Mouse (Mus musculus) MEL (cell line): ENCODE measurements around the gene Tnfaip1. TPM values are rescaled to one million over a fixed set of nuclear protein-coding genes. Genes with fewer than 3 reads are reported as not detected.
A peak's percentile ranks its signal among the peaks of the same experiment; 100 is the strongest.

Experiments
- DNase-seq: peaks from one replicate; pipeline ENCODE4 v3.0.0; 2011; ENCODE audit warnings: low read depth, low spot score
- H3K27ac ChIP-seq: 2 replicates; pipeline ENCODE4 v1.5.1; 2012; ENCODE audit warnings: low read depth, mild to moderate bottlenecking, control low read depth, low read length, moderate library complexity; ENCODE audit not compliant: control insufficient read depth
- H3K27me3 ChIP-seq, 2 experiments: fragments of 150-350 bp in 1 of 2; sonication (generic) in 1 of 2; 2 replicates each; pipeline ENCODE4 v1.6.1; 2012; ENCODE audit warnings: low read length in 2 of 2, mild to moderate bottlenecking in 2 of 2, improper control_type of control experiment in 1 of 2, moderate library complexity in 1 of 2; ENCODE audit not compliant: insufficient read depth in 2 of 2, control insufficient read depth in 1 of 2
- H3K36me3 ChIP-seq, 2 experiments: 2 replicates each; pipeline ENCODE4 v1.6.1; 2012 to 2014; ENCODE audit warnings: low read length in 2 of 2, improper control_type of control experiment in 1 of 2, inconsistent platforms in 1 of 2, mild to moderate bottlenecking in 1 of 2; ENCODE audit not compliant: insufficient read depth in 2 of 2, control insufficient read depth in 1 of 2
- H3K4me1 ChIP-seq, 2 experiments: fragments of 150-350 bp in 1 of 2; sonication (generic) in 1 of 2; 2 replicates each; pipeline ENCODE4 v1.6.1; 2012; ENCODE audit warnings: low read length in 2 of 2, improper control_type of control experiment in 1 of 2, mild to moderate bottlenecking in 1 of 2; ENCODE audit not compliant: insufficient read depth in 2 of 2, control insufficient read depth in 1 of 2
- H3K4me3 ChIP-seq, 2 experiments: fragments of 150-350 bp in 1 of 2; sonication (generic) in 1 of 2; 2 replicates each; pipeline ENCODE4 v1.5.1; 2012; ENCODE audit warnings: low read depth in 2 of 2, low read length in 2 of 2, mild to moderate bottlenecking in 2 of 2, moderate library complexity in 2 of 2, control low read depth in 1 of 2, improper control_type of control experiment in 1 of 2; ENCODE audit not compliant: control insufficient read depth in 1 of 2, insufficient read depth in 1 of 2
- H3K79me2 ChIP-seq: 2 replicates; pipeline ENCODE4 v1.6.1; 2012; ENCODE audit warnings: mild to moderate bottlenecking, low read length, moderate library complexity; ENCODE audit not compliant: control insufficient read depth, poor library complexity, insufficient read depth
- H3K9ac ChIP-seq: 2 replicates; pipeline ENCODE4 v1.6.1; 2012; ENCODE audit warnings: low read depth, mild to moderate bottlenecking, control low read depth, low read length, moderate library complexity; ENCODE audit not compliant: control insufficient read depth, poor library complexity, severe bottlenecking
- H3K9me3 ChIP-seq: fragments of 150-350 bp; sonication (generic); replicated peaks from 2 replicates; pipeline ENCODE4 v1.6.1; 2012; ENCODE audit warnings: mild to moderate bottlenecking, low read length, improper control_type of control experiment, moderate library complexity; ENCODE audit not compliant: insufficient read depth
- BHLHE40 ChIP-seq: IDR thresholded peaks from 2 replicates; pipeline ENCODE4 v1.6.1; 2012; ENCODE audit warnings: low read depth, mild to moderate bottlenecking, inconsistent platforms, low read length, improper control_type of control experiment, borderline replicate concordance
- ELF1 ChIP-seq: IDR thresholded peaks from 2 replicates; pipeline ENCODE4 v1.6.1; 2014; ENCODE audit warnings: low read depth, mild to moderate bottlenecking, inconsistent platforms, low read length, improper control_type of control experiment, moderate library complexity
- EP300 ChIP-seq, 2 experiments: IDR thresholded peaks; 2 replicates each; pipeline ENCODE4 v1.6.1; 2011; ENCODE audit warnings: improper control_type of control experiment in 2 of 2, low read length in 2 of 2, low read depth in 1 of 2, mild to moderate bottlenecking in 1 of 2
- ETS1 ChIP-seq: IDR thresholded peaks from 2 replicates; pipeline ENCODE4 v1.6.1; 2012; ENCODE audit warnings: low read depth, mild to moderate bottlenecking, inconsistent platforms, low read length, improper control_type of control experiment, moderate library complexity
- GATA1 ChIP-seq: IDR thresholded peaks from 2 replicates; pipeline ENCODE4 v1.6.1; 2011; ENCODE audit warnings: low read depth, low read length, improper control_type of control experiment
- HCFC1 ChIP-seq: IDR thresholded peaks from 2 replicates; pipeline ENCODE4 v1.6.1; 2012; ENCODE audit warnings: low read depth, mild to moderate bottlenecking, inconsistent platforms, low read length, improper control_type of control experiment, moderate library complexity
- MAX ChIP-seq: IDR thresholded peaks from 2 replicates; pipeline ENCODE4 v1.6.1; 2011; ENCODE audit warnings: low read length, improper control_type of control experiment
- MAZ ChIP-seq: IDR thresholded peaks from 2 replicates; pipeline ENCODE4 v1.6.1; 2012; ENCODE audit warnings: low read depth, mild to moderate bottlenecking, inconsistent platforms, low read length, improper control_type of control experiment
- MXI1 ChIP-seq: IDR thresholded peaks from 2 replicates; pipeline ENCODE4 v1.6.1; 2011; ENCODE audit warnings: mild to moderate bottlenecking, low read depth, low read length, improper control_type of control experiment
- MYB ChIP-seq: IDR thresholded peaks from 2 replicates; pipeline ENCODE4 v1.6.1; 2011; ENCODE audit warnings: mild to moderate bottlenecking, low read depth, low read length, improper control_type of control experiment
- SIN3A ChIP-seq: IDR thresholded peaks from 2 replicates; pipeline ENCODE4 v1.6.1; 2012; ENCODE audit warnings: low read length, improper control_type of control experiment, inconsistent platforms
- TAL1 ChIP-seq: IDR thresholded peaks from 2 replicates; pipeline ENCODE4 v1.6.1; 2012; ENCODE audit warnings: mild to moderate bottlenecking, inconsistent platforms, low read length, moderate library complexity, mixed read lengths
- TCF12 ChIP-seq: IDR thresholded peaks from 2 replicates; pipeline ENCODE4 v1.6.1; 2014; ENCODE audit warnings: low read depth, mild to moderate bottlenecking, inconsistent platforms, low read length, improper control_type of control experiment, moderate library complexity
- UBTF ChIP-seq: IDR thresholded peaks from 2 replicates; pipeline ENCODE4 v1.6.1; 2012; ENCODE audit warnings: low read depth, mild to moderate bottlenecking, inconsistent platforms, low read length, improper control_type of control experiment, moderate library complexity, borderline replicate concordance; ENCODE audit not compliant: insufficient read depth
- USF1 ChIP-seq: IDR thresholded peaks from 2 replicates; pipeline ENCODE4 v1.6.1; 2014; ENCODE audit warnings: low read depth, mild to moderate bottlenecking, inconsistent platforms, low read length, improper control_type of control experiment, moderate library complexity
- USF2 ChIP-seq, 2 experiments: IDR thresholded peaks; 2 replicates each; pipeline ENCODE4 v1.6.1; 2011 to 2012; ENCODE audit warnings: improper control_type of control experiment in 2 of 2, low read length in 2 of 2, borderline replicate concordance in 1 of 2, inconsistent platforms in 1 of 2, low read depth in 1 of 2, mild to moderate bottlenecking in 1 of 2; ENCODE audit not compliant: insufficient read depth in 1 of 2
- ZNF384 ChIP-seq: IDR thresholded peaks from 2 replicates; pipeline ENCODE4 v1.6.1; 2012; ENCODE audit warnings: low read depth, mild to moderate bottlenecking, inconsistent platforms, low read length, improper control_type of control experiment
- polyA plus RNA-seq, 2 experiments: library from polyadenylated mRNA; stranded (reverse) in 1 of 2; unstranded in 1 of 2; fragments of >175 nt in 1 of 2; fragments of >200 nt in 1 of 2; gene quantifications; 2 replicates each; pipeline versions ENCODE4 v1.2.1 to v1.2.4; 2012; ENCODE audit warnings: low replicate concordance in 2 of 2, low read depth in 1 of 2; ENCODE audit not compliant: insufficient read length in 2 of 2, insufficient read depth in 1 of 2, missing spikeins in 1 of 2
- total RNA-seq: library from RNA; depleted of rRNA; stranded (reverse); fragments of 300-350 nt; gene quantifications from 2 replicates; pipeline ENCODE4 v1.2.3, GENCODE M21; 2012

The Tnfaip1 gene
- total and polyA plus RNA-seq, 3 experiments, result 3.9 to 7.4 TPM; not detected in 1

- Histone ChIP-seq H3K9me3 (no peaks in the 10 kb centered on the region), H3K27me3 (no peaks in the 10 kb centered on the region), H3K36me3 (peaks cover 0 to 31% of the 10 kb centered on the region in 2 experiments), H3K4me3 (no peak overlapping the region), H3K79me2 (no peaks in the 10 kb centered on the region), H3K27ac (no peak overlapping the region), H3K4me1 (peaks cover 24 to 25% of the 10 kb centered on the region in 2 experiments), H3K9ac (no peak overlapping the region)
- TF ChIP-seq MAZ, result no peak
- peak; percentile 54; the same call in 1 of the 2 replicates for TF ChIP-seq ZNF384
- DNase-seq, result no peak
Measured at GRCm38 (mm10) chr11:78567614-78568013, 31.5 kb upstream of the Tnfaip1 start.

DNA sequence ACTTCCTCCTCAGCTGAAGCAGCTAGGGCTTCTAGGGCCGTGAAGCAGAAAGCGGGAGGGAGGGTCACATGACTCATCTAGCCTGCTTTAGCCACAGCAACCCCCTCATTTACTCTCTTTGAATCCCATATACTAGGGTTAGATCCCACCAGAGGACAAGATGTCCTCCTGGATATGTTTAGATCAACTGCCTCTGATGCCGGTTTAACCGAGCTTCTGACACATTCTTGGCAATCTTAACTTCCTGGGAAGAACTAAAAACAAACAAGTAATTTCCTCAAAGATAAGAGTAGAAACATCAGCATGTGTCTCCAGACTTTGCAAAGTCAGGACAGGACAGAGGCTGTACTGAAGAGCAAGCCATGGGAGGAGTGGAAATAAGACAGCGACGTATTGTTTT lies 30.6 kb upstream of the Tnfaip1 start:
- Histone ChIP-seq H3K9ac (peak overlapping the region; percentile 20; the same call in 1 of the 2 replicates), H3K79me2 (no peaks in the 10 kb centered on the region), H3K4me3 (no peak overlapping the region), H3K27ac (peak overlapping the region; percentile 70), H3K36me3 (peaks cover 0 to 25% of the 10 kb centered on the region in 2 experiments; a peak in 3 of 4 replicates), H3K4me1 (peaks cover 18 to 20% of the 10 kb centered on the region in 2 experiments), H3K9me3 (no peaks in the 10 kb centered on the region), H3K27me3 (no peaks in the 10 kb centered on the region)
- TF ChIP-seq GATA1, result peak; percentile 81
- peak; percentile 43; the same call in 1 of the 2 replicates for TF ChIP-seq TAL1
- TF ChIP-seq MXI1, result peak; percentile 43; the same call in 1 of the 2 replicates
- TF ChIP-seq SIN3A, result peak; percentile 78
- no peak for TF ChIP-seq ELF1
- peak; percentile 88 for TF ChIP-seq ETS1
- no peak for TF ChIP-seq MAZ
- TF ChIP-seq TCF12, result peak; percentile 72
- TF ChIP-seq BHLHE40, result 0 out of 2 replicates have a peak, but pooled peaks have one; percentile 48
- peak; percentile 94 for TF ChIP-seq USF1
- TF ChIP-seq MYB, result peak; percentile 96
- TF ChIP-seq USF2 (IDR thresholded peaks at IDR 0.05; ENCODE audit: borderline replicate concordance in 1 of 2, insufficient read depth in 1 of 2, low read depth in 1 of 2, low read length in 2 of 2), result peak in 1 of 2 experiments; percentile 71; a peak in 2 of 4 replicates
- TF ChIP-seq HCFC1, result no peak
- TF ChIP-seq EP300 (IDR thresholded peaks at IDR 0.05; ENCODE audit: low read depth in 1 of 2, low read length in 2 of 2), result peak; percentile 80 to 87
- TF ChIP-seq MAX, result peak; percentile 51
- TF ChIP-seq UBTF, result no peak
- DNase-seq, result peak; percentile 85
